Mouse (Mus musculus) kidney, adult 2 months (tissue): ENCODE measurements at regions not wholly inside any gene's neighbourhood (a gene's known extent, or its start where the extent isn't known, plus 50 kb on each side); places are given as distances from the start of the nearest gene placed in this dataset.

Source experiments
- DNase-seq: peaks from one replicate; pipeline ENCODE4 v3.0.0; 2021
- H3K27ac ChIP-seq: fragments of 200-500 bp; 2 replicates; pipeline ENCODE4 v1.5.1; 2012; ENCODE audit warnings: low read depth, low read length, control low read depth, inconsistent platforms; ENCODE audit not compliant: insufficient read depth
- H3K27me3 ChIP-seq: fragments of 200-500 bp; replicated peaks from 2 replicates; pipeline ENCODE4 v1.6.1; 2012; ENCODE audit warnings: mild to moderate bottlenecking, moderate library complexity, low read length, inconsistent platforms; ENCODE audit not compliant: control insufficient read depth, insufficient read depth
- H3K36me3 ChIP-seq: fragments of 200-500 bp; 2 replicates; pipeline ENCODE4 v1.6.1; 2012; ENCODE audit warnings: mild to moderate bottlenecking, moderate library complexity, low read length, inconsistent platforms; ENCODE audit not compliant: control insufficient read depth, insufficient read depth
- H3K4me1 ChIP-seq: fragments of 200-500 bp; 2 replicates; pipeline ENCODE4 v1.6.1; 2011; ENCODE audit warnings: low read length; ENCODE audit not compliant: control insufficient read depth, insufficient read depth
- H3K4me3 ChIP-seq: fragments of 200-500 bp; 2 replicates; pipeline ENCODE4 v1.5.1; 2011; ENCODE audit warnings: mild to moderate bottlenecking, low read depth, low read length, control low read depth; ENCODE audit not compliant: insufficient read depth
- CTCF ChIP-seq: fragments of 200-500 bp; conservative IDR thresholded peaks from 2 replicates; pipeline ENCODE4 v1.5.1; 2011; ENCODE audit warnings: low read depth, mild to moderate bottlenecking, control low read depth, low read length, moderate library complexity, mixed read lengths; ENCODE audit not compliant: insufficient read depth, insufficient read length
- POLR2A ChIP-seq: fragments of 200-500 bp; IDR thresholded peaks from one replicate; pipeline ENCODE4 v1.6.1; 2011; ENCODE audit warnings: low read depth, low read length, control low read depth
- WGBS: fragments of 180-500 bp; shearing (Covaris S2); methylation state at CpG from one replicate; pipeline ENCODE4 v1.1.7; 2018; 5-methylcytosine and 5-hydroxymethylcytosine counted together

- Histone ChIP-seq H3K27ac (no peak overlapping the region), H3K27me3 (no peaks in the 10 kb centered on the region), H3K4me1 (peaks cover 29% of the 10 kb centered on the region), H3K36me3 (no peaks in the 10 kb centered on the region), H3K4me3 (no peak overlapping the region)
- TF ChIP-seq POLR2A (no peak), CTCF (peak; percentile 66)
- peak; percentile 75 for DNase-seq
- 61% methylated on average over 15 of the region's 15 CpGs for WGBS
These were observed 64.3 kb upstream of the Id2 start for GRCm38 (mm10) chr12:25160990-25161843.

GRCm38 (mm10) chr12:25159091-25159490 is 62.2 kb upstream of the Id2 start:
- Histone ChIP-seq H3K27ac (no peak overlapping the region), H3K4me1 (peaks cover 9% of the 10 kb centered on the region; the same call in 1 of the 2 replicates), H3K4me3 (no peak overlapping the region), H3K36me3 (no peaks in the 10 kb centered on the region), H3K27me3 (no peaks in the 10 kb centered on the region)
- TF ChIP-seq POLR2A (no peak), CTCF (no peak)
- 89% methylated on average over 6 of the region's 6 CpGs for WGBS
- no peak for DNase-seq

- H3K4me1 ChIP-seq = 0 out of 2 replicates have a peak, but pooled peaks cover 4% of the 10 kb centered on the region
- no peak overlapping the region for H3K4me3 ChIP-seq
- TF ChIP-seq CTCF = no peak
- no peak for TF ChIP-seq POLR2A
- DNase-seq = no peak
- no peaks in the 10 kb centered on the region for H3K36me3 ChIP-seq
- no peaks in the 10 kb centered on the region for H3K27me3 ChIP-seq
- WGBS = 82% methylated on average over 5 of the region's 5 CpGs
- H3K27ac ChIP-seq = no peak overlapping the region
These were observed 60.3 kb upstream of the Id2 start for GRCm38 (mm10) chr12:25157238-25157637.

- no peaks in the 10 kb centered on the region for H3K36me3 ChIP-seq
- no peak overlapping the region for H3K4me3 ChIP-seq
- no peak for DNase-seq
- TF ChIP-seq CTCF (no peak), POLR2A (no peak)
- no peaks in the 10 kb centered on the region for H3K4me1 ChIP-seq
- WGBS = 72% methylated on average over 9 of the region's 9 CpGs
- no peak overlapping the region for H3K27ac ChIP-seq
- no peaks in the 10 kb centered on the region for H3K27me3 ChIP-seq
These were observed 58.5 kb upstream of the Id2 start for GRCm38 (mm10) chr12:25155396-25155795.

GRCm38 (mm10) chr12:25148099-25148498 is 51.2 kb upstream of the Id2 start:
- H3K4me3 ChIP-seq = no peak overlapping the region
- DNase-seq = no peak
- WGBS = 96% methylated on average over 6 of the region's 6 CpGs
- no peaks in the 10 kb centered on the region for H3K36me3 ChIP-seq
- no peak for TF ChIP-seq POLR2A
- TF ChIP-seq CTCF = no peak
- no peaks in the 10 kb centered on the region for H3K27me3 ChIP-seq
- no peak overlapping the region for H3K27ac ChIP-seq
- H3K4me1 ChIP-seq = no peaks in the 10 kb centered on the region
